Mouse (Mus musculus): ENCODE measurements around the gene Dnajb8.

Gene Dnajb8

GRCm38 (mm10) chr6:88232221-88232620, 10.2 kb downstream of the Dnajb8 start:
- DNase-seq: no peak

DNA sequence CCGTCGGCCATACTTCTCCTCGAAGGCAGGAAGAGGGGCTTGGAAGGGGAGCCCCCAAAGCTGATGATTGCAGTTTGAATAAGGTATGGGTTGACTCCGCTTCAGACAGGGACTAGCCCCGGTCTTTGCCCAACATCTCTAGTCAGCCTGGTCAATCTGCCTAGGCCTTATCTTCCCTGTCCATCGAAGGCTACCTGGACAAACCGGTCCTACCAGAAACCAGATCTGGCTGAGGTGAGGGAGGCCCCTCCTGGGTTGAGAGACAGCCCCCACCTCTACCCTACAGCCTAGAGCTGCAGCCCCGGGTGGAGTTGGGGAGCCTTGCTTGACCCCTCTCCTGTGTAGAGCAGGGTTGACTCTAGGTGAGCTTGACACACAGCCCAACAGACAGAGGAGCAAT, 11.9 kb downstream of the Dnajb8 start:
- no peak for DNase-seq

DNA sequence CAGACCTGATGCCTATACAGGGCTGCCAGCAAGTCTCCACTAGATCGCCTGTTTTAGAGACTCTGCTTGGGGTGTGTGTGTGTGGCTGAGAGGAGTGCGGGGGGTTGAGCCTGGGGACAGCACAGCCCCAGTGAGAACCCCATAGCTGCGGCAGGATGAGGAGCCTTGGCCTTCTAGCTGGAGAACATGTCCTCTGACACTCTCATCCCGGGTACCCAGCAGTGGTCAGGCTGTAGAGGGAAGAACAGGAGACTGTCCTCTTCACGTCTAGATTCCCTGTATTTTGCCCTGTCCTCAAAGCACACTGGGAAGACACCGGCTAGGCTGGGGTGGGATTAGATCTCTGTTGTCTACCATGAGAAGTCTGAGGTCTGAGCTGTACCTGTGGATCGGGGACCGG, 13.4 kb downstream of the Dnajb8 start:
- DNase-seq: no peak

- no peak for DNase-seq
Observed at GRCm38 (mm10) chr6:88235983-88236382, 13.9 kb downstream of the Dnajb8 start.

- no peak for DNase-seq
Observed at GRCm38 (mm10) chr6:88236513-88236912, 14.4 kb downstream of the Dnajb8 start.

- peak; percentile 8 for DNase-seq
Observed at GRCm38 (mm10) chr6:88242604-88243003, 20.5 kb downstream of the Dnajb8 start.

- DNase-seq: no peak
Observed at GRCm38 (mm10) chr6:88249231-88249630, 27.2 kb downstream of the Dnajb8 start.

- DNase-seq: no peak
Observed at GRCm38 (mm10) chr6:88251396-88251795, 29.3 kb downstream of the Dnajb8 start.

- no peak for DNase-seq
Observed at GRCm38 (mm10) chr6:88251798-88252478, 29.9 kb downstream of the Dnajb8 start.

- DNase-seq: no peak
Observed at GRCm38 (mm10) chr6:88254082-88254481, 32.0 kb downstream of the Dnajb8 start.

DNA sequence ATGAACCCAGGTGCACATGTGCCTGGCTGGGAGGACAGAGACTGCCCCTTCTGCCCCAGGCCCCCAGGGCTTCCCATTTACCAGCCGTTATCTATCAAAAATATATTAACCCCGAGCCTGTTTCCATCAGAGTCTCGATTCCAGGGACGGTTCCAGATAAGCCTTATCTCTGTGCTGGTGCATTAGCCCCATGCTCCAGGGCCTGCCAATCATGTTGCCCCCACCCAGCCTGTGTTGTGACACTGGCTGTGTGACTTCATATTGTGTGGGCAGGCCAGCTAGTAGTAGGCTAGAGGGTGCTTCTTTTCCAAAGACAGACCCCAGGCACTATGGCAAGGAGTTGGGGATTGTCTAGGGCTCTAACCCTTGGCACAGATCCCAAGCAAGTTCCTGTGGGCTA, 33.4 kb downstream of the Dnajb8 start:
- DNase-seq: no peak

GRCm38 (mm10) chr6:88259621-88260020, 37.6 kb downstream of the Dnajb8 start:
- no peak for DNase-seq

DNA sequence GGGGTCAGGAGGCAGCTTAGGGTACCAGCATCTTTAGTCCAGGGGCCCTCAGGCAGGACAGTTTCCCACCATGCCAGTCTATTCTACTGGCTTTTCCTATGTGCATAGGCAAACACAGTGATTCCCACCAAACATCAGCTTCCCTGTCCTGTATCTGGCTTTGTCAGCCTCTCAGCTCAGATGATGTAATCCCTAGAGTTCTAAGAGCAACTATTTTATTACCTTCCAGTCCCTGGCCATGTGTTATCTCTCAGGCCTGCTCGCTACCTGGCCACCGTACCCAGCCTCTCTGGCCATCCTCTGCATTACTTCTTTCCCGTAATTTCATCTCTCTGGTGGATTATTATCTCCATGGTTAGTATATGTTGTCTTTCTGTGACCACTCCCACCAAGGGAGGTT, 38.6 kb downstream of the Dnajb8 start:
- no peak for DNase-seq

GRCm38 (mm10) chr6:88262160-88262559, 40.1 kb downstream of the Dnajb8 start:
- DNase-seq: peak; percentile 17

DNA sequence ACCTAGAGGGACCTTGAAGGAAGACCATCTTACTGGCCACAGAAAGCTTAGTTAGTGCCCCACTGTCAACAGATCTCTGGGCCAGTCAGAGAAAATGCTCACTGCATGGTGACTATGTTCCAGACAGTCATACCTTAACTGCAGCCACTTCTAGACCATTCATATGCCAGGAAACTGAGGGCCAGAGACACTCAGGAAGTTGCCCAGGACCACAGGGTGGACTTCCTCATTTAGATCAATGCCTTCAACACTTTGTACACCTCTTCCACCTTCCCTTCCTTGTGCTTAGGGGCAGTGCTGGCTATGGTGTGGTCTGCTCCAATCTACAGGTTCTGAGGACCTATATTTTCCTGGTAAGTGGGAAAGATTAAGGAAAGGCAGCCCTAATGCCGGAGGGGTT, 43.3 kb downstream of the Dnajb8 start:
- DNase-seq: no peak

- DNase-seq: no peak
Observed at GRCm38 (mm10) chr6:88266055-88266454, 44.0 kb downstream of the Dnajb8 start.

- DNase-seq: no peak
Observed at GRCm38 (mm10) chr6:88267068-88267467, 45.0 kb downstream of the Dnajb8 start.

DNA sequence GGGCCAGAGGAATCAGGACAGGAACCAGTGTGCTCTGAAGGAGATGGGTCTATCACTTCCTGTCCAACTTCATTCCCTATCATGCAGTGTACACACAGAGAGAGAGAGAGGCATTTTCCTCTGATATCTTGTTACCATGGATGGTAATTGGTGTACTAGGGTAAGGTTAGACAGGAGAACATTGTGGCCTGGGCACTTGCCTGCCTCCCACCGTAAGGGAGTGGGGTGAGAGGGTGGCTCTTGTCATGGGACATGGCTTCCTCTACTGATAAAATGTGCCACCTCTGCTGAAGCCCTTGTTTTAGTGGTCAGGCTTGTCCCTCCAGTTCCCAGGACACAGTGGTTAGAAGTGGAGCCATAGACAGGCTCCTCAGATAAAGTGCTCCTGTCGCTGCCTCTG, 45.9 kb downstream of the Dnajb8 start:
- no peak for DNase-seq

- DNase-seq: no peak
Observed at GRCm38 (mm10) chr6:88274623-88275022, 52.6 kb downstream of the Dnajb8 start.

DNA sequence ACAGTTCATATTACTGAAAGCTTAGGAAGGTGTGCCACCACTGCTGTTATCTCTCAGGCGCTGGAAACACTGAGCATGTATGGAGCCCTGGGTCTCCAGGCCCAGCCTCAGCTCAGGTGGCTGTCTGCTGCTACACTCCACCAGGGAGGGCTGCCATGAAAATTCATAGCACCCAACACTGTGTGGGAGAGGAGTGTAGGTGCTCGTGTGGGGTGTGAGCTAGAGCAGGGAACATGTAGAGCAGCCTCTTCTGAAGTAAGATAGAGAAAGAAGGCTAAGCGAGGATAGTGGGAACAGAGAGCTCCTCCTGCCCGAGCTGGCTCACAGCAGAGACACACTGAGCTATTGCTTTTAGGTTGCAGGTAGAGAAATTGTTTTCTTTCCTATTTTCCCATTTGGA, 54.2 kb downstream of the Dnajb8 start:
- peak; percentile 24 for DNase-seq

- no peak for DNase-seq
Observed at GRCm38 (mm10) chr6:88277242-88277641, 55.2 kb downstream of the Dnajb8 start.

- DNase-seq: no peak
Observed at GRCm38 (mm10) chr6:88278141-88278540, 56.1 kb downstream of the Dnajb8 start.

DNA sequence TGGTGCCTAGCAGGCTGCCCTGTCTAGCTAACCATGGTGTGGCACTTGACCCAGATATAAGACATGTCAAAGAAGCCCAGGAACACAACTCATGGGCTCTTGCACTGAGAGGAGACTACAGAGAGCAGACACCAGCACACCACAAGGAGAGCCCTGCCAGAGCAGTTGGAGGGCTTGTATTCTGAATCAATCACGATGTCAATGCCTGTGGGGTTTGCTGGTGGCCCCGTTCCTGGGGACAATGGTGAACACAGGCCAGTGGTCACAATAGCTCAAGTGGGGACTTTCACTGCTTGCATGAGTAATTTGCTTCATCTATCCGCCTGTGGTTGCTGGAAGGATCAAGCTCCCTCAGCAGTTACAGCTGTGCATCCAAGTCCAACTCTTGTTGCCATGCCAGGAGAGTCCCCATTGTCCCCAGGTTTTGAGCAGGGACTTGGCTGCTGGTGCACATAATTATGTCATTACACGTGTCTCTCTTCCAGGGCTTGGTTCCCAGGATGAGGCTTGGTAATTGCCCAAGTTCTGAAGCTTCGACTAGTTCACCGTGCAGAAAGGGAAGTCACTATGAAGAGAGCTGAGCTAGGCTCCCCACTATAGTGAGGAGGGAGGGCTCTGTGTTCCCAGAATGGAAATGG, 68.2 kb downstream of the Dnajb8 start:
- peak; percentile 45 for DNase-seq

DNA sequence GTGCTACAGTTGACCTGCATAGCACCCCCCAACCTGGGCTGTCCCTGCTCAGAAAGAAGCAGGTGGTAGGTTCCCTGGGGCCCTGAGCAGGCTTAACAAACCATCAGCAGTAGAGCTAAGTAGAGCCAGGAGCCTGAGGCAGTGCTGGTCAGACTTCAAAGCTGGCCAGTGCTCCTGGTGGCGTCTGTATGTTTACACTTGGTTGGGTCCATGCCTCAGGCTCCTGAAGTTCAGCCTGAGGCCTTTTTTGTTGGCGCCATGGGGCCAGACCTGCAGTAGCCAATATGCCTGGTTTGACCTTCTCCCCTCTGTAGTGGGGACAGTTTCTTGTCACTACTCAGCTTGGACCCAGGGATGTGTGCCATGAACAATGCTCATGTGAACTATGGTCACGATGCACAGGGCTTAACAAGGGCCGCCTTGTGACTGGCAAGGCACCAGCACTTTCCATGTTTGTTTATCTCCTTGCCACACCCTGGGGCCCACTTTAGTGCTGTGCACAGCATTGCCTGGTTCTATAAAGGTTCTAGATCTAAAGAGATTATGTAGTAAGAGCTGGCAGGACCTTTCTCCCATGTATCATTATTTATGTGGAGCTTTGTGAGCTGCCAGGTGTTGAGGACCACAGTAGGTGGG, 70.3 kb downstream of the Dnajb8 start:
- DNase-seq: no peak
